Mouse (Mus musculus): ENCODE measurements at regions not wholly inside any gene's neighbourhood (a gene's known extent, or its start where the extent isn't known, plus 50 kb on each side); places are given as distances from the start of the nearest gene placed in this dataset.

DNA sequence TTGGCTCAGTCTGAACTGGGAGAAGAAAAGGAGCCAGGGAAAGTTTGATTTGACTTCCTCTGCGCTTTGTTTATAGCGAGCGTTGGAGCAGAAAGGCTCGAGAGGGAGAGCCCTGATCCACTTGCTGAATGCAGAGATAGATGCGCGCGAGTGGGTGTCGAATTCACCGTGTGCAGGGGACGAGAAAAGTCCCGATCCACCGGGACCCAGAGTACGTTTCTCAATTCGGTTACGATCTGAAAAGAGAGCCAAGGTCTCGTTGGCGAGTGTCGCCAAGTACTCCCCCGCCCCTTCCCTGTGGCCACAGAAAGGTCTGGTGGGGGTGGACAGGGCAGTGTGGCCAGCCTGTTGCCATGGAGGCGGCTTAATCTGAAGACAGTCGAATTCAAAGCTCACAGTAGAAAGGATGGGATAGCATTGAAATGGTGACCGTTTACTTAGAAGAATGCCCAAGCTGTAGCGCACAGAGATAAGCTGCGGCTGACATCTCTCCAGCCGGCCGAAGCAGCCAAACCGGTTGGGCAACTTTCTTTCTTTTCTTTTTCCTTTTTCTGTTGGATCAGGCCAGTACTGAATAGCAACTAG, 139.5 kb upstream of the Zfp217 start:
- TF ChIP-seq CTCF (IDR thresholded peaks at IDR 0.05; ENCODE audit: low read depth) (no peak), EP300 (IDR thresholded peaks at IDR 0.05; ENCODE audit: low read depth) (no peak)

Measured in heart, postnatal 0 days (tissue).